Mouse (Mus musculus) bone marrow, adult 2 months (tissue): ENCODE measurements at regions not wholly inside any gene's neighbourhood (a gene's known extent, or its start where the extent isn't known, plus 50 kb on each side); places are given as distances from the start of the nearest gene placed in this dataset.

Experiments
- CTCF ChIP-seq: fragments of 200-500 bp; IDR thresholded peaks from 2 replicates; pipeline ENCODE4 v1.5.1; 2011; ENCODE audit warnings: low read length, control low read depth; ENCODE audit not compliant: control insufficient read depth, insufficient read depth
- POLR2A ChIP-seq: fragments of 200-500 bp; IDR thresholded peaks from 2 replicates; pipeline ENCODE4 v1.6.1; 2011; ENCODE audit warnings: low read depth, mild to moderate bottlenecking, control low read depth, low read length, borderline replicate concordance; ENCODE audit not compliant: control insufficient read depth

DNA sequence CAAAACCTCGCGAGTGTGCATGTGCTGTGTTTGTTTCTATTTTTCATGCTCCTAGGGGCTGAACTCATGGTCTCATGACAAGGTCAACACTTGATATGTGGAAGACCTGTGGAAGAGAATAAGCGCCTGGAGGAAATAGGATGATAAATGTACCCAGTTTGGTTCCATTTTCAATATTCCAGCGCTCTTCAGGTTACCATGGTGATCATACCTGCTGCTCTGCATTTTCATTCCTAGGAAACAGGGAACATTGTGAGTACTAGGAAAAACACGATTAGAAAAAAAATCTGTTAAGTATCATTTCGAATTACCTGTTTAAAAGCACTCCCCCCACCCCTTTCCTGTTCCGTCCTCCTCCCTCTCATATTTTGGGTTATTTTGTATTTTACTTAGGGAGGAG, 65.8 kb upstream of the Btg3 start:
- no peak for TF ChIP-seq POLR2A
- no peak for TF ChIP-seq CTCF
